Mouse (Mus musculus): ENCODE measurements around the gene Wnk4. TPM values are rescaled to one million over a fixed set of nuclear protein-coding genes. Genes with fewer than 3 reads are reported as not detected.
"Not testable (repeated sequence)": the region's sequence is repeated elsewhere in the genome, so short reads cannot be mapped to it uniquely, and the experiment has no call there.

The Wnk4 gene
- polyA plus RNA-seq, 1 experiment from 2014 or later: 12.3 TPM

DNA sequence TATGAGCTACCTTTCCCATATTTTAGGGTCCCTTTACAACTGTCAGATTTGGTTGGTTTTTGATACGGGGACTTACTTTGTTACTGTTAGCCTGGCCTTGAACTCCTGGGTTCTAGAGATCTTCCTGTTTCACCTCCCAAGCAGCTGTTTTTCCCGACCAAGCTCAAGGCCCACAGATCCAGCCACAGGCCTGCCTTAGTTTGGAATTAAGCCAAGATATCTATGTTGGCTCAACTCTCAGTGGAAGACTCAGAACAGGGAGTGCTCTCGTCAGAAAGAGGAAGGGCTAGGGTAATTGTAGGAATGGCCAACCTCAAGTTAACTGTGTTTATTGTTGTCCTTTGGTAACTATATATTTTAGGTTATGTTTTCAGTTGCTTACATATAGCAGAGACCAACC is 51.8 kb downstream of the Wnk4 start:
- Histone ChIP-seq H3K36me3 (no peaks in the 10 kb centered on the region), H3K9me3 (no peaks in the 10 kb centered on the region), H3K27ac (no peak overlapping the region), H3K9ac (no peak overlapping the region), H3K4me3 (replicated peaks) (no peak overlapping the region), H3K27me3 (replicated peaks) (no peaks in the 10 kb centered on the region), H3K4me1 (replicated peaks) (no peaks in the 10 kb centered on the region; the same call in 1 of the 2 replicates), H3K4me2 (replicated peaks) (no peak overlapping the region)
- 50% methylated on average over 3 of the region's 3 CpGs for WGBS
- no peak for ATAC-seq

DNA sequence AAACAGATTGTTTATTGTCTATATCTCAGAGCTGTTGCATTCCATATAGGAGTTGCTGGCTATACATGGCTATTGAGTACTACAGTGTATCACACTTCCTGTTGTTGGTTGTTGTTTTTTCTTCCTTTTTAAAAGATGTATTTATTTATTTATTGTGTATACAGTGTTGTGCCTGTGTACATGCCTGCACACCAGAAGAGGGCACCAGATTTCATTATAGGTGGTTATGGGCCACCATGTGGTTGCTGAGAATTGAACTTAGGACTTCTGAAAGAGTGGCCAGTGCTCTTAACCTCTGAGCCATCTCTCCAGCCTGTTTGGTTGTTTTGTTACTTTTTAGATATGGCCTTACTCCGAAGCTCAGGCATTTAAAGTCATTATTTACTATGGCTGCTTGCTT is 54.2 kb downstream of the Wnk4 start:
- Histone ChIP-seq H3K4me3 (replicated peaks) (no peak overlapping the region), H3K4me2 (replicated peaks) (no peak overlapping the region), H3K4me1 (replicated peaks) (peaks cover 7% of the 10 kb centered on the region; the same call in 1 of the 2 replicates), H3K27me3 (replicated peaks) (no peaks in the 10 kb centered on the region), H3K27ac (no peak overlapping the region), H3K9me3 (no peaks in the 10 kb centered on the region), H3K36me3 (peaks cover 9% of the 10 kb centered on the region), H3K9ac (no peak overlapping the region)
- WGBS: 100% methylated on average over 1 of the region's 1 CpGs
- no peak for ATAC-seq

- Histone ChIP-seq H3K4me1 (replicated peaks) (peaks cover 7% of the 10 kb centered on the region; the same call in 1 of the 2 replicates), H3K27ac (peak overlapping the region; percentile 83; the same call in 1 of the 2 replicates), H3K36me3 (peaks cover 15% of the 10 kb centered on the region), H3K9ac (peak overlapping the region; percentile 94), H3K27me3 (replicated peaks) (no peaks in the 10 kb centered on the region), H3K4me2 (replicated peaks) (peak overlapping the region; percentile 88), H3K9me3 (no peaks in the 10 kb centered on the region), H3K4me3 (replicated peaks) (peak overlapping the region; percentile 99)
- 82% methylated on average over 8 of the region's 8 CpGs for WGBS
- no peak for ATAC-seq
Observed at GRCm38 (mm10) chr11:101315082-101315650, 54.8 kb downstream of the Wnk4 start.

DNA sequence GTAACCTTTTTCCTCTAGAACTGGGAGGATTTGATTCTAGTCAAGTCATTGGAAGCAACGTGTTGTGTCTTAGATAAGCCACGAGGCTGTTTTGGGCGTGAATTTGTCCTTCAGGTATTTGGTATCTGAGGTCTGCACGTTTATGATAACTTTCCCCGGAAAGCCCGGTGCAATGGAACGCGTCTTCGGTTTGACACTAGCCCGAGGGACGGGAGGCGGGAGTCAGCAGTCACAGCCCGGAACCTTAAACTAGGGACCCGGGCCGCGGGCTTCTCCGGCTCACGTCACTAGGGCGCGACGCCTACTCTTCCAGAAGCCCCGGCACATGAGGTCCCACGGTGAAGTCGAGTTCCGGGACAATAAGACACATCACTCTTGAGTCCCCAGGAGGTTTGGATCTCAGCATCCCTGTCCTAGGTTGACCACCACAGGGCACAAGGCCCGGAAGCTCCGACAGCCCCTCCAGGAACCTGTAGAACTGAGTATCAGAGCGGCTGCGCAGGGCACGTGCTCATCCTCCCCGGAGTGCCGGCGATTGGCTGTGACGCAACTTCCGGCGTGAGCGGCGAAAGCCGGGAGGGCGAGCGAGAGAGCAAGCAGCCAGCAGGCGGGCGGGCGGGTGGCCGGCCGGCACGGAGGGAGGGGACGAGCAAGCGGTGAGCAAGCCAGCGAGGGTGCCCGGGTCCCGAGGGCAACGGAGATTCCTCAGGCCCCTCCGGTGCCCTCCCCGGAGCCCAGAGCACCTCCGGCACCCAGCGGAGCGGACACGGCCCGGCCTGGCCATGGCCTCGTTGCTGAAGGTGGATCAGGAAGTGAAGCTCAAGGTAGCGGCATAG is 55.5 kb downstream of the Wnk4 start, which contains the start of gene Psme3:
Gene Psme3 (plus strand): TSS at position 549 of the 836 bp plus-strand sequence.
- Histone ChIP-seq H3K4me3 (replicated peaks) (peak within 1 kb of the TSS; percentile 99), H3K27me3 (replicated peaks) (no peaks in the 10 kb centered on the region), H3K4me1 (replicated peaks) (peaks cover 7% of the 10 kb centered on the region; the same call in 1 of the 2 replicates), H3K4me2 (replicated peaks) (peak within 1 kb of the TSS; percentile 88), H3K36me3 (peaks cover 21% of the 10 kb centered on the region), H3K27ac (peak within 1 kb of the TSS; percentile 83), H3K9me3 (no peaks in the 10 kb centered on the region), H3K9ac (peak within 1 kb of the TSS; percentile 94)
- under 1% methylated on average over 62 of the region's 62 CpGs for WGBS
- peak; percentile 95 for ATAC-seq

GRCm38 (mm10) chr11:101316501-101316917 is 56.1 kb downstream of the Wnk4 start:
- Histone ChIP-seq H3K27ac (peak overlapping the region; percentile 83; the same call in 1 of the 2 replicates), H3K27me3 (replicated peaks) (no peaks in the 10 kb centered on the region), H3K4me3 (replicated peaks) (peak overlapping the region; percentile 99), H3K4me1 (replicated peaks) (peaks cover 7% of the 10 kb centered on the region; the same call in 1 of the 2 replicates), H3K4me2 (replicated peaks) (peak overlapping the region; percentile 88), H3K9me3 (no peaks in the 10 kb centered on the region), H3K9ac (peak overlapping the region; percentile 94), H3K36me3 (peaks cover 25% of the 10 kb centered on the region)
- ATAC-seq: peak; percentile 62
- WGBS: under 1% methylated on average over 17 of the region's 17 CpGs

GRCm38 (mm10) chr11:101323609-101324008 is 63.2 kb downstream of the Wnk4 start:
- ATAC-seq: peak; percentile 67
- Histone ChIP-seq H3K36me3 (peaks cover 54% of the 10 kb centered on the region), H3K9ac (no peak overlapping the region)

GRCm38 (mm10) chr11:101324763-101325162 is 64.4 kb downstream of the Wnk4 start, which contains the start of gene Aoc2:
TSS of gene Aoc2 (plus strand) at chr11:101325063.
- H3K9me3 ChIP-seq: no peaks in the 10 kb centered on the region
- no peaks in the 10 kb centered on the region for H3K27me3 ChIP-seq (replicated peaks)
- 77% methylated on average over 5 of the region's 5 CpGs for WGBS
- H3K4me2 ChIP-seq (replicated peaks): no peak within 1 kb of the TSS
- no peak within 1 kb of the TSS for H3K27ac ChIP-seq
- no peak within 1 kb of the TSS for H3K4me3 ChIP-seq (replicated peaks)
- ATAC-seq: no peak
- H3K4me1 ChIP-seq (replicated peaks): peaks cover 4% of the 10 kb centered on the region; the same call in 1 of the 2 replicates
- H3K9ac ChIP-seq: no peak within 1 kb of the TSS
- H3K36me3 ChIP-seq: peaks cover 48% of the 10 kb centered on the region

More at GRCm38 (mm10) chr11:101323609-101324008, 63.2 kb downstream of the Wnk4 start:
- 7% methylated on average over 4 of the region's 4 CpGs for WGBS
- no peak overlapping the region for H3K27ac ChIP-seq
- no peaks in the 10 kb centered on the region for H3K9me3 ChIP-seq
- H3K27me3 ChIP-seq (replicated peaks): no peaks in the 10 kb centered on the region
- peaks cover 3% of the 10 kb centered on the region; the same call in 1 of the 2 replicates for H3K4me1 ChIP-seq (replicated peaks)
- H3K4me2 ChIP-seq (replicated peaks): no peak overlapping the region
- no peak overlapping the region for H3K4me3 ChIP-seq (replicated peaks)

DNA sequence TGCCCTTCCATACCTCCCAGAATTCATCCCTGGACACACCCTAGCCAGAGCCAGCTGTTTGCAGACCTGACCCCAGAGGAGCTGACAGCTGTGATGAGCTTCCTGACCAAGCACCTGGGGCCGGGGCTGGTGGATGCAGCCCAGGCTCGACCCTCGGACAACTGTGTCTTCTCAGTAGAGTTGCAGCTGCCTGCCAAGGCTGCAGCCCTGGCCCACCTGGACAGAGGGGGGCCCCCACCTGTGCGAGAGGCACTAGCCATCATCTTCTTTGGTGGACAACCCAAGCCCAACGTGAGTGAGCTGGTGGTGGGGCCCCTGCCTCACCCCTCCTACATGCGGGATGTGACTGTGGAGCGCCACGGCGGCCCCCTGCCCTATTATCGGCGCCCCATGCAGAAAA is 64.8 kb downstream of the Wnk4 start:
- H3K9me3 ChIP-seq; H3K9ac ChIP-seq; H3K27me3 ChIP-seq (replicated peaks); H3K27ac ChIP-seq; H3K4me3 ChIP-seq (replicated peaks); ATAC-seq; H3K4me1 ChIP-seq (replicated peaks); H3K4me2 ChIP-seq (replicated peaks): not testable (repeated sequence)
- H3K36me3 ChIP-seq: peaks cover 44% of the 10 kb centered on the region
- WGBS: 91% methylated on average over 11 of the region's 11 CpGs

DNA sequence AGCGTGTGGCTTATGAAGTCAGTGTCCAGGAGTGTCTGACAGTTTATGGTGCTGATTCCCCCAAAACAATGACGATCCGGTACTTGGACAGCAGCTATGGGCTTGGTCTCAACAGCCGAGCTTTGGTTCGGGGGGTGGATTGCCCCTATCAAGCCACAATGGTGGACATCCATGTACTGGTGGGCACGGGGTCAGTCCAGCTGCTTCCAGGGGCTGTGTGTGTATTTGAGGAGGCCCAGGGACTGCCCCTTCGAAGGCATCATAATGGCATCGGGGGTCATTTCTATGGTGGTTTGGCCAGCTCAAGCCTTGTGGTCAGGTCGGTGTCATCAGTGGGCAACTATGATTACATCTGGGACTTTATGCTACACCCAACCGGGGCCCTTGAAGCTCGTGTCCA is 65.8 kb downstream of the Wnk4 start:
- Histone ChIP-seq H3K27ac (no peak overlapping the region), H3K9me3 (no peaks in the 10 kb centered on the region), H3K36me3 (peaks cover 36% of the 10 kb centered on the region), H3K9ac (no peak overlapping the region), H3K4me1 (replicated peaks) (peaks cover 4% of the 10 kb centered on the region; the same call in 1 of the 2 replicates), H3K4me3 (replicated peaks) (no peak overlapping the region), H3K4me2 (replicated peaks) (no peak overlapping the region), H3K27me3 (replicated peaks) (no peaks in the 10 kb centered on the region)
- 88% methylated on average over 11 of the region's 11 CpGs for WGBS
- no peak for ATAC-seq

Other genes with a start within 250 kb of the Wnk4 start
- gene Naglu, start 190.6 kb upstream of the Wnk4 start, polyA plus RNA-seq (2015; fragmentation: Nextera tagmentation; extraction: Ambion mirVana): 14.9 and 16.4 TPM in 2 replicates
- gene Hsd17b1, start 182.2 kb upstream of the Wnk4 start, polyA plus RNA-seq (2015; fragmentation: Nextera tagmentation; extraction: Ambion mirVana): not detected in 2 replicates
- 41.8 and 43.9 TPM in 2 replicates for gene Coasy, start 178.0 kb upstream of the Wnk4 start, polyA plus RNA-seq (2015; fragmentation: Nextera tagmentation; extraction: Ambion mirVana)
- gene Mlx, start 173.3 kb upstream of the Wnk4 start, polyA plus RNA-seq (2015; fragmentation: Nextera tagmentation; extraction: Ambion mirVana): 65.0 and 65.4 TPM in 2 replicates
- 22.6 and 23.4 TPM in 2 replicates for gene Psmc3ip, start 165.1 kb upstream of the Wnk4 start, polyA plus RNA-seq (2015; fragmentation: Nextera tagmentation; extraction: Ambion mirVana)
- 17.0 and 17.2 TPM in 2 replicates for gene Retreg3, start 140.7 kb upstream of the Wnk4 start, polyA plus RNA-seq (2015; fragmentation: Nextera tagmentation; extraction: Ambion mirVana)
- gene Tubg1, start 140.6 kb upstream of the Wnk4 start, polyA plus RNA-seq (2015; fragmentation: Nextera tagmentation; extraction: Ambion mirVana): 58.7 and 59.2 TPM in 2 replicates
- 4.4 and 4.8 TPM in 2 replicates for gene Tubg2, start 104.7 kb upstream of the Wnk4 start, polyA plus RNA-seq (2015; fragmentation: Nextera tagmentation; extraction: Ambion mirVana)
- 0.82 and 1.0 TPM in 2 replicates for gene Cntnap1, start 90.0 kb upstream of the Wnk4 start, polyA plus RNA-seq (2015; fragmentation: Nextera tagmentation; extraction: Ambion mirVana)
- gene Plekhh3, start 89.2 kb upstream of the Wnk4 start, polyA plus RNA-seq (2015; fragmentation: Nextera tagmentation; extraction: Ambion mirVana): 11.1 and 12.7 TPM in 2 replicates
- 0.25 and 0.36 TPM in 2 replicates for gene Ccr10, start 85.1 kb upstream of the Wnk4 start, polyA plus RNA-seq (2015; fragmentation: Nextera tagmentation; extraction: Ambion mirVana)
- 16.0 and 16.3 TPM in 2 replicates for gene Ezh1, start 34.1 kb upstream of the Wnk4 start, polyA plus RNA-seq (2015; fragmentation: Nextera tagmentation; extraction: Ambion mirVana)
- 98.5 and 114 TPM in 2 replicates for gene Ramp2, start 14.5 kb upstream of the Wnk4 start, polyA plus RNA-seq (2015; fragmentation: Nextera tagmentation; extraction: Ambion mirVana)
- 135 and 142 TPM in 2 replicates for gene Vps25, start 6.9 kb upstream of the Wnk4 start, polyA plus RNA-seq (2015; fragmentation: Nextera tagmentation; extraction: Ambion mirVana)
- 0.72 and 1.1 TPM in 2 replicates for gene Cntd1, start 18.4 kb downstream of the Wnk4 start, polyA plus RNA-seq (2015; fragmentation: Nextera tagmentation; extraction: Ambion mirVana)
- 250 and 261 TPM in 2 replicates for gene Coa3, start 18.5 kb downstream of the Wnk4 start, polyA plus RNA-seq (2015; fragmentation: Nextera tagmentation; extraction: Ambion mirVana)
- gene Becn1, start 41.7 kb downstream of the Wnk4 start, polyA plus RNA-seq (2015; fragmentation: Nextera tagmentation; extraction: Ambion mirVana): 132 and 143 TPM in 2 replicates
- 137 and 147 TPM in 2 replicates for gene Psme3, start 55.6 kb downstream of the Wnk4 start, polyA plus RNA-seq (2015; fragmentation: Nextera tagmentation; extraction: Ambion mirVana)
- gene Aoc2, start 64.5 kb downstream of the Wnk4 start, polyA plus RNA-seq (2015; fragmentation: Nextera tagmentation; extraction: Ambion mirVana): 1.2 and 1.3 TPM in 2 replicates
- gene Aoc3, start 70.0 kb downstream of the Wnk4 start, polyA plus RNA-seq (2015; fragmentation: Nextera tagmentation; extraction: Ambion mirVana): 2.1 and 2.7 TPM in 2 replicates
- gene G6pc, start 107.0 kb downstream of the Wnk4 start, polyA plus RNA-seq (2015; fragmentation: Nextera tagmentation; extraction: Ambion mirVana): 0.30 and 0.39 TPM in 2 replicates
- 60.1 and 63.3 TPM in 2 replicates for gene Aarsd1, start 157.0 kb downstream of the Wnk4 start, polyA plus RNA-seq (2015; fragmentation: Nextera tagmentation; extraction: Ambion mirVana)
- gene Gm27029, start 164.2 kb downstream of the Wnk4 start, polyA plus RNA-seq (2015; fragmentation: Nextera tagmentation; extraction: Ambion mirVana): 7.3 and 10.6 TPM in 2 replicates
- gene Rundc1, start 164.5 kb downstream of the Wnk4 start, polyA plus RNA-seq (2015; fragmentation: Nextera tagmentation; extraction: Ambion mirVana): 16.9 and 17.3 TPM in 2 replicates
- gene Ptges3l, start 164.8 kb downstream of the Wnk4 start, polyA plus RNA-seq (2015; fragmentation: Nextera tagmentation; extraction: Ambion mirVana): 11.7 TPM in 2 replicates
- gene Rpl27, start 181.7 kb downstream of the Wnk4 start, polyA plus RNA-seq (2015; fragmentation: Nextera tagmentation; extraction: Ambion mirVana): 322 and 353 TPM in 2 replicates
- 23.9 and 24.5 TPM in 2 replicates for gene Ifi35, start 187.8 kb downstream of the Wnk4 start, polyA plus RNA-seq (2015; fragmentation: Nextera tagmentation; extraction: Ambion mirVana)
- gene Rnd2, start 204.4 kb downstream of the Wnk4 start, polyA plus RNA-seq (2015; fragmentation: Nextera tagmentation; extraction: Ambion mirVana): 23.7 and 24.5 TPM in 2 replicates
- gene Vat1, start 205.7 kb downstream of the Wnk4 start, polyA plus RNA-seq (2015; fragmentation: Nextera tagmentation; extraction: Ambion mirVana): 69.7 and 70.0 TPM in 2 replicates

Data from intestine, embryonic 15.5 days (tissue).